Mouse (Mus musculus): ENCODE data around the gene Gadd45g. TPM values are rescaled to one million over a fixed set of nuclear protein-coding genes. Genes with fewer than 3 reads are reported as not detected.
A peak's percentile ranks its signal among the peaks of the same experiment; 100 is the strongest.

Gadd45g gene
- polyA plus RNA-seq, 1 experiment from 2014 or later = 181 TPM

DNA sequence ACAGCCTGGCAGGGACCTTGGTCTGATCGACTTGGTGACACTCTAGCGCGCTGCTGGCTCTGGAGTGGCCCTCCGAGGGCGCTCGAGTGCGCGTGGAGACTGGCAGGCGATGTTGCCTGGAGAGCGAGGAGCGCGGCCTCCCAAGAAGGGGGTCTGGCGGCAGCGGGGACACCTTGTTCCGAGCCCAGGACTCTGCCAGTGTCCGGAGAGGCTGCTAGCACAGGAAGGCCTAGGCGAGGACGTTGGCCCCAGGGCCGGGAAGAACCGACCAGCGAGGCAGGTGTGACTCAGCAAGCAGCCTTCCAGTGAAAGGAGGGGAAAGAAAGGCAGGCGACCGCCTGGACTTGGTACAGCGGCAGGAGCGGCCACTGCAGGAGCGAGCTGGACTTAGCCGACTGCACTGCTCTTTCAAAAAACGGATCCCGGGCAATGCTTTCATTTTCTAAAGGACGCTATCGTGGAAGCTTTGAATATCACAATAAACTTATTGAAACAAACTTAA is 1.6 kb downstream of the Gadd45g start:
- peaks cover 38% of the 10 kb centered on the region for H3K27me3 ChIP-seq
- peak overlapping the region; percentile 79 for H3K9ac ChIP-seq
- peak overlapping the region; percentile 94 for H3K27ac ChIP-seq
- H3K4me1 ChIP-seq = peaks cover 40% of the 10 kb centered on the region
- peak; percentile 11; the same call in 1 of the 2 replicates for ATAC-seq (ENCODE audit: low FRiP score)
- H3K36me3 ChIP-seq = no peaks in the 10 kb centered on the region
- peak overlapping the region; percentile 61 for H3K4me3 ChIP-seq
- WGBS = under 1% methylated on average over 31 of the region's 31 CpGs
- H3K9me3 ChIP-seq (replicated peaks) = no peaks in the 10 kb centered on the region
- peak overlapping the region; percentile 84 for H3K4me2 ChIP-seq (replicated peaks)

DNA sequence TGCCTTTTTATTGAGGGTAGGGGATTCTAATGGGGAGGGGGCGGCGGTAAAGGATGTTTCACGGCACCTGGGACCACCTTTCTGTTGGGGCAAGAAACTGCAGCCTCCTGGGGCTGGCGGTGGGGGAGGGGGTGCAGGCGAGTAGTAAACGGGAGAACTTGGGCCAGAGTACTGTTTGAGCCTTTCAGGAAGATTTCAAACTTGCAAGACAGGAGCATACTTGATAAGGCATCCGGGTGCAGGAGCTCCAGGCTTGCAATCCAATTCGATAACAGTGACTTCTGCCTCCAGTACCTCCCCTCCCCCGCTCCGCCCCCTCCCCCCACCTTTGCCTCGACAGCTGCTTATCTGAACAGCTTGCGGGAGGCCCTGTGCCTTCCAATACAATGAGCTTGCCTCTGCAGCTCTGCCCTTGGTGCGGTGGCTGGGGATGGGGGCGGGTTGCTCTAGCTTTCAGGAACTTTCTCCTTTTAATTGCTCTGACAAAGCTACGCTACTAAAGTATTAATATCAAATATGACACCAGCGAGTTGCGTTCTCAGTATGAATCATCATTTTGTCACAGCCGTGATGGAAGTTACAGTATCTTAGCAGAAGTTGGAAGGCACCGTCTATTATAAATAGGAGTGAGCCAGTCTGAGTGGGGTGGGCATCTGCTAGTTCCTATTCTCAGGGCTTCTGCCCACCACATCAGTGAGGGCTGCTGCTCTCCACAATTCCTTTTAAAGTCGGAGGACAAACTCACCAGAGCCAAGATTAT is 2.2 kb downstream of the Gadd45g start:
- peak overlapping the region; percentile 94 for H3K27ac ChIP-seq
- H3K9me3 ChIP-seq (replicated peaks) = no peaks in the 10 kb centered on the region
- peak overlapping the region; percentile 84 for H3K4me2 ChIP-seq (replicated peaks)
- under 1% methylated on average over 20 of the region's 20 CpGs for WGBS
- H3K4me1 ChIP-seq = peaks cover 41% of the 10 kb centered on the region
- peak overlapping the region; percentile 79 for H3K9ac ChIP-seq
- ATAC-seq (ENCODE audit: low FRiP score) = peak; percentile 39
- H3K27me3 ChIP-seq = peaks cover 38% of the 10 kb centered on the region
- no peaks in the 10 kb centered on the region for H3K36me3 ChIP-seq
- peak overlapping the region; percentile 61 for H3K4me3 ChIP-seq

DNA sequence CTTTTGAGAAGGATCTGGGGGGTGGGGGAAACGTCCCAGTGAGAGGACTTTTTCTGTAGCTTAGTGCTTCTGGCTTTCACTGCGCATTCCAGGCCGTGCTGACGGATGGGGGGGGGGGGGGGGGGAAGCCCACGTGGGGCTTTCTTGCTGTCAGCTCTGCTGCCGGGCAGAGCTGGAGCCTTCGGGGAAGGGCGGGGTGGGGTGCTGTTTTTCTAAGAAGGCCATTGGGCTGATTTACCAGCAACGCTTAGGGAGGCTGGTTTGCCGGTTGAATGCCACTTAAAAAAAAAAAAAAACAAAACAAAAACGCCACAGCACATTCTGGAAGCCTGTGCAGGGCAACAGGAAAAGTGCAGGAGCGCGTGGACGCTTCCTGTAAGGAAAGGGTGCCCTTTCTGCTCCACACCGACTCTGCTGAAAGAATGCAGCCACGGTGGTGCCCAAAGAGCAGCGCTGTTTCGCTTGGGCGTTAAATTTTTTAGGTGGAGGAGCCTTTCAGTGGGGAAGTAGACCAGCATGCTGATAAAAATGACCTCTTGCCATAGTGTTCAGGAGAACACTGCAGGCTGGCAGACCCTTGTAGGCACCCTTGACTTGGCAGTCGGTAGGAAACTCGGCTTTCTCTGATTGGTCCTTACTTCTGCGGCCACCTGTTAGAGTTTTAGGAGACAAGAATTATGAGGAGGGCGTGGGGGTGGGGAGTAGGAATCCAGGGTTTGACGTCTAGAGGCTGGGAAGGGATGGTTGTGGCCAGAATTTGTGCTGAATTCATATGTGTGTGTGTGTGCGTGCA is 3.0 kb downstream of the Gadd45g start:
- H3K4me1 ChIP-seq = peaks cover 48% of the 10 kb centered on the region
- peak overlapping the region; percentile 94 for H3K27ac ChIP-seq
- 0 out of 2 replicates have a peak, but pooled peaks have one; percentile 5 for ATAC-seq (ENCODE audit: low FRiP score)
- peak overlapping the region; percentile 61 for H3K4me3 ChIP-seq
- peaks cover 38% of the 10 kb centered on the region for H3K27me3 ChIP-seq
- no peaks in the 10 kb centered on the region for H3K9me3 ChIP-seq (replicated peaks)
- H3K36me3 ChIP-seq = no peaks in the 10 kb centered on the region
- 5% methylated on average over 25 of the region's 25 CpGs for WGBS
- H3K4me2 ChIP-seq (replicated peaks) = peak overlapping the region; percentile 84
- 0 out of 2 replicates have a peak overlapping the region, but pooled peaks have one; percentile 32 for H3K9ac ChIP-seq

DNA sequence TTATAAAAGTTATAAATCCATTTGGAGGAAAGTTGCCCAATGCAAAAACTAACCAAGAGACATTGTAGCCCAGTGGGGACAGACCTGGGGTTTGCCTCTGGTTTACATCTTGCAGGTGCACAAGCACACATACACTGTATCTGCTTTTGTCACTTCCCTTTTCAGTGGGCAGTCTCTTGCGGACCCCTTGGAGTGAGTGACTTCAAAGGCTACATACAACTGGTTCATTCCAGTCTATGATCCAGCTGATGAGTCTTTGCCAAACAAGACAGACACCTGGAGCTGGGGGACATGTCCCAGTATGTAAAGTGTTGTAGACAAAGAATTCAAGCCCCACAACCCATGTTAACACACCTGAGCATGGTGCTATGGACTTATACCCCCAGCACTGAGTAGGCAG is 4.1 kb downstream of the Gadd45g start:
- peaks cover 47% of the 10 kb centered on the region for H3K27me3 ChIP-seq

DNA sequence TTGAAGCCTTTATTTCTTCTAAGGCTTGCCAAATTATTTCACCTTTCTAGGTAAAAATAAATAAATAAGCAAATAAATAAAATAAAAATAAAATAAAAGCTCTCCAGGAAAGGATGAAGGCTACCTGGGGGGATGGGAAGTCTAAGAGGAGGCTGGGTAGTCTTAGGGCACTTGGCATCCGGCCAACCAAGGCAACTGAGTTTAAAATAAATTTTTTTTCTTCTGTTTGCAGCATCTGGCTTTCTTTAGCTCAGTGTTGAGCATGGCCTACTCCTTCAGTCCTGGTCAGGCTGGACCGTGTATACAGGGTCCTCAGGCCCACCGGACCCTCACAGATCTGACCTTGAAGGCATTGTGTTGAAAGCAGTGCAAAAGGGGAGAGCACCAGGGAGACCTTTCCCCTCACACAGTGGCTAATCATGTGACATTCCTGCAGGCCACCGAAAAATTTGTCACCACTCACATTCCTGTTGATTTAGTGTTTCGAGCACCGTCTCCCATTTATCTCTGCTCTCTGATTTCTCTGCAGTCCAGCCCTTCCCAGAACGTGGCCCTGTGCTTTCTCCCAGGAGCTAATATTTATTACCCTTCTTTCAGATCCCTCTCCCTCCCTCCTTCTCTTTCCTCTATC is 6.2 kb downstream of the Gadd45g start:
- no peak overlapping the region for H3K4me3 ChIP-seq
- H3K4me1 ChIP-seq = peaks cover 46% of the 10 kb centered on the region
- WGBS = 35% methylated on average over 7 of the region's 7 CpGs
- peaks cover 49% of the 10 kb centered on the region for H3K27me3 ChIP-seq
- H3K9ac ChIP-seq = no peak overlapping the region
- H3K27ac ChIP-seq = no peak overlapping the region
- H3K4me2 ChIP-seq (replicated peaks) = no peak overlapping the region
- no peak for ATAC-seq (ENCODE audit: low FRiP score)
- H3K9me3 ChIP-seq (replicated peaks) = no peaks in the 10 kb centered on the region
- H3K36me3 ChIP-seq = no peaks in the 10 kb centered on the region

More for the DNA sequence above, 4.1 kb downstream of the Gadd45g start:
- H3K9ac ChIP-seq = no peak overlapping the region
- no peak overlapping the region for H3K27ac ChIP-seq
- 73% methylated on average over 1 of the region's 1 CpGs for WGBS
- no peaks in the 10 kb centered on the region for H3K9me3 ChIP-seq (replicated peaks)
- H3K36me3 ChIP-seq = no peaks in the 10 kb centered on the region
- H3K4me3 ChIP-seq = no peak overlapping the region
- ATAC-seq (ENCODE audit: low FRiP score) = no peak
- H3K4me1 ChIP-seq = peaks cover 40% of the 10 kb centered on the region
- H3K4me2 ChIP-seq (replicated peaks) = no peak overlapping the region

DNA sequence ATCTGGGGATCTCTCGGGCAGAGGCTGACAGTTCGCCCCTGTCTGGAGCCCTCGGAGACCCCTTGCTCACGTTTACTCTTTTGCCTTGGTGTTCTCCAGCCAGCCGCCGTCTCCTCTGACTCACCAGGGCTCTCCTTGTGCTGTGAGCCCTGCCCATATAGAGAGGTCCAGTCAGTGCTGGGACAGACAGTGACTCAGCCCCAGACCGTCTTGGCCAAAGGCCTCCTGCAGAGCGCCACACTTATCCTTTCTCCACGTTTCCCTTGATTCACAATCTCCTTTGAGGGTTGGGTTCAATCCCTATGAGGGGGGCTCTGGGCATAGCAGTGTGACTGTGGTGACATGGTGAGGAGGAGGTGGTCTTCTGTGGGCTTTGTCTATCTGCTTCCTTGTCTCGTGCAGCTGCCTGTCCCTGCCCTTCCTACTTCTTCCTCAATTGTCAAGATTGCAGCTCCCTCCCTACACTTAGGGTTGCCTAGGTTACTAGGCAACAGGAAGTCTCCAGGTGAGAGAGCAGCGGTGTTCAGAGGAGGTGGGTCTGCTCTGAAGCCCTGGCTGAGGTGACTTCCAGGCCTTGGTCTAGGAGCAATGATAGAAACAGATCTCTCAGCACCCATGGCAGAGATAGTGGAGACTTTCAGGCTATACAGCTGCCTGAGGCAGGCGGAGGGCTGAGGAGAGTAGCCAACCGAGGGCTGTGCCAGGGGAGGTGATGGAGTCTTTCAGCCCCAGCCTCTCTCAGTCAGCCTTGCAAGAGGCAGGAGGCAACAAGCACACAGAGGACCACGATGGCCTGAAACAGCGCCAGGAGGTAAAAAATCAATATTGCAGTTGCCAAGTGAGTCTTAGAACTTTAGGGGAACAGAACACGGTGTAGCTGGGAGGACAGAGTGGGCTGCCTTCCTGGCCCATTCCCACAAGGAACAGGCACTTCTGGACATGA is 7.1 kb downstream of the Gadd45g start:
- no peak for ATAC-seq (ENCODE audit: low FRiP score)
- no peak overlapping the region for H3K27ac ChIP-seq
- peaks cover 42% of the 10 kb centered on the region for H3K4me1 ChIP-seq
- no peak overlapping the region for H3K4me3 ChIP-seq
- no peaks in the 10 kb centered on the region for H3K36me3 ChIP-seq
- H3K9me3 ChIP-seq (replicated peaks) = no peaks in the 10 kb centered on the region
- no peak overlapping the region for H3K4me2 ChIP-seq (replicated peaks)
- H3K9ac ChIP-seq = no peak overlapping the region
- 16% methylated on average over 16 of the region's 16 CpGs for WGBS
- H3K27me3 ChIP-seq = peaks cover 49% of the 10 kb centered on the region

DNA sequence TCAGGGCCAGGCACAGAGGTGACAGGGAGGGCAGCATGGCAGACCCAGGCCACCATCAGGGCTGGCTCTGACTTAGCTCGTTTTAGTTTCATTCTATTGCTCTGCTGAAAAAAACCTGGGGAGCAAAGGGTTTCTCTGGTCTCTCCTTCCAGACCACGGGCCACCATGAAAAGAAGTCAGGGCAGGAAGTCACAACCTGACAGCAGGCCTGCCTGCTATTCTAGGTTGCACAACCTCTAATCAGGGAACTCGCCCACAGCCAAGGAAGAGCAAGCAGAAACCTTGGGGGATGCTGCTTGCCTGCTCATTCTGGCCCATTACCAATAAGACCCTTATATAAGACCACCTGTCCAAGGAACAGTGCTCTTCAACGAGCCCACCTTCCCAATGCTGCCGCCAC is 9.1 kb downstream of the Gadd45g start:
- no peak for ATAC-seq (ENCODE audit: low FRiP score)
- Histone ChIP-seq H3K36me3 (no peaks in the 10 kb centered on the region), H3K9me3 (replicated peaks) (no peaks in the 10 kb centered on the region), H3K9ac (no peak overlapping the region), H3K4me1 (peaks cover 29% of the 10 kb centered on the region), H3K4me2 (replicated peaks) (no peak overlapping the region), H3K27ac (no peak overlapping the region), H3K4me3 (no peak overlapping the region), H3K27me3 (peaks cover 51% of the 10 kb centered on the region)
- 76% methylated on average over 5 of the region's 5 CpGs for WGBS

DNA sequence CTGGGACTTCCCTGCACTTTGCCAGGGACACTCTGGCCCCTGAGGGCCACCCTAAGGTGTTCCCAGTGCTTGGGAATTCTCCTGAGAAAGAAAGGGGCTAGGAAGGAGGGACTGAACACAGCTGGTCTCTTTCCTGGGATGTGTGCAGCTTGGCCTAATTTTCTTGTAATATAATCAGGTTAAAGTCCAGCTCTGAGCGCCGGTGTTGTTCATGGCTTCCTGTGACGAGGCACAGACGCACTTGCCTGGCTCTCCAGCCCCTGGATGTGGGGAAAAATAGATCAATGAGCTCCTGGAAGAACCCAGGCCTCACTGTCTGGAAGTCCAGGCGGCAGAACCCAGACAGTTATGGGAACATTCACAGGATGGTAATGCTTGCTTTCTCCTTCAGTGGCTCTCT is 10.7 kb downstream of the Gadd45g start:
- no peak overlapping the region for H3K4me3 ChIP-seq
- WGBS = 52% methylated on average over 5 of the region's 5 CpGs
- ATAC-seq (ENCODE audit: low FRiP score) = no peak
- H3K27me3 ChIP-seq = peaks cover 39% of the 10 kb centered on the region
- no peak overlapping the region for H3K27ac ChIP-seq
- H3K4me1 ChIP-seq = peaks cover 29% of the 10 kb centered on the region
- H3K9ac ChIP-seq = no peak overlapping the region
- no peak overlapping the region for H3K4me2 ChIP-seq (replicated peaks)
- no peaks in the 10 kb centered on the region for H3K9me3 ChIP-seq (replicated peaks)
- H3K36me3 ChIP-seq = no peaks in the 10 kb centered on the region

DNA sequence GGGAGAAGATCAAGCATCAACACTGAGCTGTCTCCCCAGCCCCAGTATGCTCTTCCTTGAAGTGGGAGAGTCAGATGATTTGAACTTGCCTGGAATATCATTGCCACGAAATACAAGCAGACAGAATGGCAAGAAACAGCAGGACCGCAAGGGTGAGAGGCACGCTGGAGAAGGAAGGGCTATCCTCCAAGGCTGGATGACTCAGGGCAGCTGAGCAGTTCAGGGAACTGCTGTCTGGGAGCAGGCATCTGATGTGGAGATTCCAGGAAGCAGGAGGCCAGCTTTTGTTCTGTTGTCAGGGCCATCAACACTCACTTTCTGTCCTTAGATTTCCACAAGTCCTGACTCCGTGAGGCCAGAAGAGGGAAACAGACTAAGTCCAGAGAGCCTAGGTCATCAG is 12.0 kb downstream of the Gadd45g start:
- WGBS = 49% methylated on average over 4 of the region's 4 CpGs
- Histone ChIP-seq H3K36me3 (no peaks in the 10 kb centered on the region), H3K27ac (no peak overlapping the region), H3K27me3 (peaks cover 31% of the 10 kb centered on the region), H3K9me3 (replicated peaks) (no peaks in the 10 kb centered on the region), H3K4me3 (no peak overlapping the region), H3K9ac (no peak overlapping the region), H3K4me1 (peaks cover 19% of the 10 kb centered on the region), H3K4me2 (replicated peaks) (no peak overlapping the region)
- ATAC-seq (ENCODE audit: low FRiP score) = no peak

DNA sequence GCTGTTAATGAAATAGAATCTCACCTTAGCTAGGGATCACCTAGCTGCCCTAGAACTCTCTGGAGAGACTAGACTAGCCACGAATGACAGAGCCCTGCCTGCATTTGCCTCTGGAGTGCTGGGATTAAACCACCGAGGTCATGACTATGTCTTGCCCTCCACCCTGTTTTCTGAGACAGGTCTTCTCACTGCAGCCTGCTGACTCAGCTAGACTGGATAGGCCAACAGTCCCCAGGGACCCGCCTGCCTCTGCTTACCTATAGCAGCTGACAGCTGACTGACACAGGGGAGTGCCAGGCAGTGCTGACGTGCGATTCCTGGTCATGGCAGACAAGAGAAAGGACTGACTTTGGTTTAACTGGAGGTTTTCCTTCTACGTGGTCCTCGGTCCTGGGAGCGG is 12.7 kb downstream of the Gadd45g start:
- 0 out of 2 replicates have a peak, but pooled peaks cover 12% of the 10 kb centered on the region for H3K4me1 ChIP-seq
- H3K4me2 ChIP-seq (replicated peaks) = no peak overlapping the region
- no peaks in the 10 kb centered on the region for H3K36me3 ChIP-seq
- no peak overlapping the region for H3K9ac ChIP-seq
- peaks cover 24% of the 10 kb centered on the region for H3K27me3 ChIP-seq
- no peak for ATAC-seq (ENCODE audit: low FRiP score)
- H3K9me3 ChIP-seq (replicated peaks) = no peaks in the 10 kb centered on the region
- no peak overlapping the region for H3K4me3 ChIP-seq
- WGBS = 82% methylated on average over 8 of the region's 8 CpGs
- no peak overlapping the region for H3K27ac ChIP-seq

DNA sequence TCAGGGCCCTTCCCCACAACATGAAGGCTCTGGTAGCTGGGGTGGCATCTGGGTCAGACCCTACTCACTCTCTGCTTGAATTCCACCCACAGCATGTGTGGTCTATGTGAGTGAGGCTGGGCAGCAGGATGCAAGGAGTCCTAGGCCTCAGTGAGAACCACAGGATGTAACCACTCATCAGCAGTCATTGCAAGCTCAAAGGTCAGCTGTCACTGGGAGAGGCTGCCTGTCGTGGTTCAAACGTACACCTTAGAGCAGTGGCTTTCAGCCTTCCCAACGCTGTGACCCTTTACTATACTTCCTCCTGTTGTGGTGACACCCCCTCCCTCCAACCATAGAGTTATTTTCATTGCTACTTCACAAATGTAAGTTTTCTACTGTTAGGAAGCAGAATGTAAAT is 13.3 kb downstream of the Gadd45g start:
- Histone ChIP-seq H3K4me2 (replicated peaks) (no peak overlapping the region), H3K27me3 (peaks cover 18% of the 10 kb centered on the region), H3K9ac (no peak overlapping the region), H3K36me3 (no peaks in the 10 kb centered on the region), H3K4me1 (0 out of 2 replicates have a peak, but pooled peaks cover 9% of the 10 kb centered on the region), H3K9me3 (replicated peaks) (no peaks in the 10 kb centered on the region), H3K4me3 (no peak overlapping the region), H3K27ac (no peak overlapping the region)
- 64% methylated on average over 3 of the region's 3 CpGs for WGBS
- no peak for ATAC-seq (ENCODE audit: low FRiP score)

Measured in hindbrain, embryonic 12.5 days (tissue).